Mouse (Mus musculus): ENCODE data around the gene Itga2b. TPM values are rescaled to one million over a fixed set of nuclear protein-coding genes. Genes with fewer than 3 reads are reported as not detected.

Gene Itga2b
- polyA plus RNA-seq, 1 experiment from 2014 or later = 10.1 TPM

DNA sequence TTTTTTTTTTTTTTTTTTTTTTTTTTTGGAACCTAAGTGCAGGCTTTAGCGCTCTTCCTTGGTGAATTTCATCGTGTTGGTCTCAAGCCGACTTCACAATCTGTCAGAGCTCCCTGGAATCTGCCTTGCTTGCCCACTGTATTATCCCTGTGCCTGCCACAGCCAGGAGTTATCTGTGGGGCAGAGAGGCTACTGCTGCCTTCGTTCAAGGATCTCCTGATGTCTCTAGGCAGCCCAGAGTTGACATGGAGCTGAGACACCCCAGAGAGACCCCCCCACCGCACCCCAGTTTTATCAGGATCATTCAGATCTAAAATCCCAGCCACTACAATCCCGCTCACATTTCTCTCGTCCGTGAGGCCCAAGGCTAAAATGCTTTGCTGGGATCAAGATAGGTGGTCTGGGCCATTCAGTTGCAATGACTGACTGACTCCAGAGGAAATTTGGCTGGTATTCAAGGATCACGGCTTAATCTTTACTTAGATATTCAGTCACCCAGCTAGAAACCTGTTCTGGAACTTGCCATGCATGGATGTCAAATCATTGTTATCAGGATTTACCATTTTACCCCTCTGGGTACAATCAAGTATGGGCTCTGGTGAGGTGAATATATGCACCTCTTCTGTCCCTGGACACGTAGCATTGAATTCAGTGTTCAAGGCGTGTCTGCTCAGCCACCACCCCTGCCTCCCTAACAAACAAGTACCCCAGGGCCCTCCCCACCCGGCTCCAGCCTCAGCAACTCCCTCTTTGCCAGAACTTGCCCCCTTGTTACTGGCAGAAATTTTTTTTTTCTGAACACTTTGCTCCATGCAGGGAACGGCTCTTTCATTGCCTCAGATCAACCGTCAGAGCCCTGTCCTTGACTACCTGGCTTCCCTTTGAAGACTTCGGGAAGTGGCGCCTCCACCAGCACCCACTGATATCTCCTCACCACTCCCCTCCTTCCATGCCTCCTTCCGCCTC, 20.6 kb downstream of the Itga2b start:
- Histone ChIP-seq H3K4me2 (no peak overlapping the region), H3K9ac (no peak overlapping the region), H3K27ac (replicated peaks) (no peak overlapping the region)

GRCm38 (mm10) chr11:102448327-102448726, 21.6 kb downstream of the Itga2b start:
- Histone ChIP-seq H3K27ac (replicated peaks) (peak overlapping the region; percentile 99; the same call in 1 of the 2 replicates), H3K36me3 (peaks cover 6% of the 10 kb centered on the region; the same call in 1 of the 2 replicates), H3K4me3 (peak overlapping the region; percentile 72), H3K9me3 (no peaks in the 10 kb centered on the region), H3K9ac (no peak overlapping the region), H3K27me3 (0 out of 2 replicates have a peak, but pooled peaks cover 3% of the 10 kb centered on the region), H3K4me1 (replicated peaks) (peaks cover 42% of the 10 kb centered on the region), H3K4me2 (peak overlapping the region; percentile 65)
- ATAC-seq (ENCODE audit: low FRiP score, low read depth) = no peak
- WGBS = 19% methylated on average over 8 of the region's 8 CpGs

More for the DNA sequence above, 20.6 kb downstream of the Itga2b start:
- 50% methylated on average over 17 of the region's 17 CpGs for WGBS
- Histone ChIP-seq H3K4me1 (replicated peaks) (peaks cover 34% of the 10 kb centered on the region), H3K27me3 (0 out of 2 replicates have a peak, but pooled peaks cover 4% of the 10 kb centered on the region), H3K36me3 (no peaks in the 10 kb centered on the region), H3K9me3 (no peaks in the 10 kb centered on the region), H3K4me3 (no peak overlapping the region)
- ATAC-seq (ENCODE audit: low FRiP score, low read depth) = no peak

- ATAC-seq (ENCODE audit: low FRiP score, low read depth) = peak; percentile 74
- H3K36me3 ChIP-seq = peaks cover 12% of the 10 kb centered on the region
- peak within 1 kb of the TSS; percentile 65 for H3K4me2 ChIP-seq
- H3K9me3 ChIP-seq = no peaks in the 10 kb centered on the region
- peak within 1 kb of the TSS; percentile 72 for H3K4me3 ChIP-seq
- H3K9ac ChIP-seq = peak within 1 kb of the TSS; percentile 97
- under 1% methylated on average over 38 of the region's 40 CpGs for WGBS
- H3K4me1 ChIP-seq (replicated peaks) = peaks cover 42% of the 10 kb centered on the region
- H3K27me3 ChIP-seq = 0 out of 2 replicates have a peak, but pooled peaks cover 3% of the 10 kb centered on the region
- peak within 1 kb of the TSS; percentile 99 for H3K27ac ChIP-seq (replicated peaks)
Observed at GRCm38 (mm10) chr11:102447497-102447896, 22.4 kb downstream of the Itga2b start, which contains the start of gene Fam171a2. Fam171a2 (minus strand) TSS chr11:102447682.

DNA sequence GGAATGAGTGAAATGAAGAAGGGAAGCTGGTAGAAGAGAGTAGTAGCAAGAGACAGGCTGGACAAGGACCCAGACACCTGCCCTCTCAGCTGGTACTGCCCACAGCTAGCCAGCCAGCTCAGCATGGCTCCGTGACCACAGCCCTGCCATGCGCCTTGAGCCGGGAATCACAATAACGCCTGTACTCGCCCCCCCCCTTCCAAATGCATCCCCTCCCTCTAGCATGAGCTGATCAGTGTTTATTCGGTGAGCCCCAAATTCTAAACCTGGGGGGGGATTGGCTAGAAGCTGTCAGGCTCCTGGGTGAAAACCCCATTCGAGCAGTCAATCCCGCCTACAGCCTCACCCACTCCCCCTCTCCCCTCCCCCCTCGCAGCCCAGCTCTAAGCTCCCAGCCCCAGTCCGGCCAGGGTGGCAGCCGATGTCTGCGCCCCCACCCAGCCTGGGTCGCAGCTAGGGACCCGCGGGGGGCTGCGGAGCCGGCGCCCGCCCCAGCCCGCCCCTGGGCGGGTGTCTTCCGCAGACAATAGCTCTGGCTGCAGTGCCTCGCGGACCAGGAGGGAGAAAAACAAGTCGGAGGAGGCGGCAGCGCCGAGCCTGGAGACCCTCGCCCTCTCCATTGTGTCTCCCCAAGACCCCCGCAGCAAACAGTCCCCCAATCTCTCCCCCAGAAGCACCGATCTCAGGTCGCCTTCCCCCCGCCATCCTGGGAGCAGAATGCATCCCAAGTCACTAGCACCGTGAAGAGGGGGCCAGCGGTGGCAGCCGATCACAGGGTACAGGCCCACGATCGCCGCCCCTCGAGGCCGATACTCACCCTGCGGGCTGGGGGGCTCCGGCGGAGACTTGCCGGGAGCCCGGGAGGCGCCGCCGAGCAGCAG, 23.1 kb downstream of the Itga2b start:
- ATAC-seq (ENCODE audit: low FRiP score, low read depth) = peak; percentile 68
- under 1% methylated on average over 46 of the region's 49 CpGs for WGBS
- Histone ChIP-seq H3K36me3 (peaks cover 17% of the 10 kb centered on the region), H3K4me1 (replicated peaks) (peaks cover 42% of the 10 kb centered on the region), H3K4me2 (peak overlapping the region; percentile 65), H3K27ac (replicated peaks) (peak overlapping the region; percentile 99), H3K4me3 (peak overlapping the region; percentile 72), H3K9ac (peak overlapping the region; percentile 97), H3K9me3 (no peaks in the 10 kb centered on the region), H3K27me3 (no peaks in the 10 kb centered on the region)

DNA sequence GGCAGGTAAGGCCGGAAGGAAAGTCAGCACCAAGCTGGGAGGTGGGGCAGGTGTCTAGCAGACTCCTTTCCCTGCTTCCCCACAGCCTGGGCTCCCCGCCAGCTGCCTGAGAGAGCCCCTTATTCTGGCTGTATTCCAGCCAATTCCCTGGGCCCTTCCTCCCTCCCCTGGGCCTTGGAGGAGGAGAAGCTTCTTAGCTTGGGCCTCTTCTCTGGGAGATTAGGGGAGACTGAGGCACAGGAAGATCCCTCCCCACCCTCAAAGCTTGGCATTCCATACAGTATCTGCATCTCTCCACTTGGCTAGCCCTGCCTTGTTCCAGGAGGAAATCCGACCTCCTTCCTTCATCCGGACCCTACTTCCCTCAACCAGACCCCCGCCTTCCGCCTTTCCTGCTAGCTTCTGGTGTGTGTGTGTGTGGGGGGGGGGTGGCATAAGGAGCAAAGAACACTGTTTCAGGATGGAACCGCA, 24.0 kb downstream of the Itga2b start:
- WGBS = 5% methylated on average over 7 of the region's 7 CpGs
- H3K27ac ChIP-seq (replicated peaks) = peak overlapping the region; percentile 99
- no peaks in the 10 kb centered on the region for H3K9me3 ChIP-seq
- H3K36me3 ChIP-seq = peaks cover 21% of the 10 kb centered on the region
- peaks cover 42% of the 10 kb centered on the region for H3K4me1 ChIP-seq (replicated peaks)
- H3K9ac ChIP-seq = peak overlapping the region; percentile 97
- peak overlapping the region; percentile 72 for H3K4me3 ChIP-seq
- H3K4me2 ChIP-seq = peak overlapping the region; percentile 65
- no peaks in the 10 kb centered on the region for H3K27me3 ChIP-seq
- ATAC-seq (ENCODE audit: low FRiP score, low read depth) = peak; percentile 21

DNA sequence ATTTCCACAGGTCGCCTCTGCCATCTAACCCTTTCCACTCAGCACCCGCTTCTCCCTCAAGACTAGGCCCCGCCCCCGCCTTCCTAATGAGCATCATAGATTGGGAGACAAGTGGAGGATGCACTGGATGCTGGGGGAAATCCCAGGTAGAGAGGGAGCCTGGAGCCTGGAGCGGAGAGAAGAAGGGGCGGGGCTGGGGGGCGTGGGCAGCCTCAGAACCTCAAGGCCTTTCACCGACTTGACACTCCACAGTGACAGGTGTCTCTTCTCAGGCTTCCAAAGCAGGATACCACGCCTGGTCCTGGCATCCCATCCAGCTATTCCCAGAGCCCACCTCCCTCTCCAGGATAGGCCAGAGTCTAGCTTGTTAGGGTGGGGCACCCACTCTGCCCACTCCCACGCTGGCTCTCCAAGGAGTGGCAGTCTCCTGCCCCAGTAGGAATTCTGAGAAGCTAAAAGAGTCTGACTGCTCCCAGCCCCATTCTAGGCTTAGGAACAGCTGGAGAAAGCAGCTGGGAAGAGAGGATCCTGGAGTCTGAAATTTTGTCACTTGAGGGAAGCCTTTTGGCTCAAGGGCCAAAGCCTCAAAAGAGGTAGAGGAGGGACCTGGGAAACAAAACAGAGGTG, 24.5 kb downstream of the Itga2b start:
- Histone ChIP-seq H3K4me1 (replicated peaks) (peaks cover 42% of the 10 kb centered on the region), H3K4me2 (peak overlapping the region; percentile 65), H3K9ac (peak overlapping the region; percentile 97), H3K4me3 (peak overlapping the region; percentile 72), H3K27ac (replicated peaks) (peak overlapping the region; percentile 99), H3K36me3 (peaks cover 25% of the 10 kb centered on the region), H3K9me3 (no peaks in the 10 kb centered on the region), H3K27me3 (no peaks in the 10 kb centered on the region)
- 7% methylated on average over 10 of the region's 10 CpGs for WGBS
- no peak for ATAC-seq (ENCODE audit: low FRiP score, low read depth)

DNA sequence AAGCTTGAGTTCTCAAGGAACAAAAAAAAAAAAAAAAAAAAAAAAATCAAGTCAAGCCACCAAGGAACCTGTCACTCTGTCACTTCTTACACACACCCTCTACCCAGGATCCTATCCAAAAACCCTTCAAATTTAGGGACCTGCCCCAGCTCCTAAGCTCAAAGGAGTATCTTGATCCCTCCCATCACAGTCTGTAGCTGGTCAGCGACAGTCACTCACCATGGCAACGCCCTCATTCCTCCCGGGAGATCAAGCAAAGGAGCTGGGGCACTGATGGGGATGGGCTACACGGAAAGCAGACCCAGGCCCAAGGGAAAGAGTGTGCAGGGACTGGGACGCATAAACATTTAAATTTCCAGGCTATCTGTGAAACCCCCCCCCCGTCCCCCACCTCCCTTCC, 25.1 kb downstream of the Itga2b start:
- peak overlapping the region; percentile 65 for H3K4me2 ChIP-seq
- H3K9ac ChIP-seq = peak overlapping the region; percentile 97; the same call in 1 of the 2 replicates
- H3K36me3 ChIP-seq = peaks cover 31% of the 10 kb centered on the region
- ATAC-seq (ENCODE audit: low FRiP score, low read depth) = no peak
- H3K27me3 ChIP-seq = no peaks in the 10 kb centered on the region
- H3K9me3 ChIP-seq = no peaks in the 10 kb centered on the region
- H3K4me3 ChIP-seq = peak overlapping the region; percentile 72
- WGBS = 3% methylated on average over 6 of the region's 6 CpGs
- H3K27ac ChIP-seq (replicated peaks) = peak overlapping the region; percentile 99; the same call in 1 of the 2 replicates
- H3K4me1 ChIP-seq (replicated peaks) = peaks cover 42% of the 10 kb centered on the region

GRCm38 (mm10) chr11:102444321-102444720, 25.6 kb downstream of the Itga2b start:
- peaks cover 42% of the 10 kb centered on the region for H3K4me1 ChIP-seq (replicated peaks)
- H3K4me3 ChIP-seq = no peak overlapping the region
- no peaks in the 10 kb centered on the region for H3K27me3 ChIP-seq
- peaks cover 35% of the 10 kb centered on the region for H3K36me3 ChIP-seq
- ATAC-seq (ENCODE audit: low FRiP score, low read depth) = no peak
- H3K4me2 ChIP-seq = peak overlapping the region; percentile 65; the same call in 1 of the 2 replicates
- WGBS = 76% methylated on average over 3 of the region's 3 CpGs
- H3K9me3 ChIP-seq = no peaks in the 10 kb centered on the region
- H3K9ac ChIP-seq = no peak overlapping the region
- no peak overlapping the region for H3K27ac ChIP-seq (replicated peaks)

DNA sequence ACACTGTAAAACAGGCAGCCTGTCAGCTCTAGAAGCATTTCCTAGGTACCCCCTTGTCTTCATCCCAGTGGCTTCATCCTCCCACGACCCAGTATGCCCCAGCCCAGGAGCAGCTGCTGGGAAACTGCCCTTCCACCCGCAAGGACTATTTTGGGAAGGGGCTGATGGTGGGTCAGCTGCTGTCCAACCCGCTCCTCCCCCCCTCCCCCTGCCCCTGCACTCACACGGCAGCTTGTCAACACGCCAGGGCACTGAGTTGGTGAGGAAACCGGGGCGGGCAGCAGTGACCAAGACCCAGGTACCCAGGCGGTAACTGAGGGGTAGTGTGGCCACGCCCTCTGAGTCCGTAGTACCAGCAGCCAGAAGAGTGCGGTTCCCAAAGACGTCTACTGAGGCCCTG, 26.2 kb downstream of the Itga2b start:
- Histone ChIP-seq H3K9me3 (no peaks in the 10 kb centered on the region), H3K4me1 (replicated peaks) (peaks cover 47% of the 10 kb centered on the region), H3K4me3 (no peak overlapping the region), H3K36me3 (peaks cover 41% of the 10 kb centered on the region), H3K27me3 (no peaks in the 10 kb centered on the region), H3K9ac (no peak overlapping the region), H3K27ac (replicated peaks) (no peak overlapping the region), H3K4me2 (no peak overlapping the region)
- no peak for ATAC-seq (ENCODE audit: low FRiP score, low read depth)
- 64% methylated on average over 12 of the region's 12 CpGs for WGBS

DNA sequence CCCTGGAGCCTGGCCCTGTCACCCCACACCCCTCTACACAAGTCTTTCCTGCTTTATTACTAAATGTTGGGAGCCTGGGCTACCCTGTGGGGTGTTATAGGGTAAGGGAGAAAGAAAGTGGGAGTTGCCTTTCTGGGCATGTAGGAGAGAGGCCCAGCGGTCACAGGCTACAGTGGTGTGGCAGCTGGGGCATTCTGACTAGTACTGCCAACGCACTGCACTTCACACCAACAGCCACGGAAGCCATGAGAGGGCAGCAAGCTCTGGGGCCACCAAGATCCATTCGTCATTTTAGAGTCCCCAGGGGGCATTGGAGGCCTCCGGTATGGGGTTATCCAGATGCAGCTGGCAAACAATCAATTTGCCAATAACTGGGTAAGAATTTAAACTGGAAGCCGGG, 27.8 kb downstream of the Itga2b start:
- H3K36me3 ChIP-seq = peaks cover 47% of the 10 kb centered on the region
- no peaks in the 10 kb centered on the region for H3K9me3 ChIP-seq
- H3K9ac ChIP-seq = no peak overlapping the region
- no peak overlapping the region for H3K4me3 ChIP-seq
- H3K4me2 ChIP-seq = no peak overlapping the region
- no peak for ATAC-seq (ENCODE audit: low FRiP score, low read depth)
- 70% methylated on average over 6 of the region's 6 CpGs for WGBS
- H3K27ac ChIP-seq (replicated peaks) = no peak overlapping the region
- H3K27me3 ChIP-seq = no peaks in the 10 kb centered on the region
- H3K4me1 ChIP-seq (replicated peaks) = peaks cover 51% of the 10 kb centered on the region

DNA sequence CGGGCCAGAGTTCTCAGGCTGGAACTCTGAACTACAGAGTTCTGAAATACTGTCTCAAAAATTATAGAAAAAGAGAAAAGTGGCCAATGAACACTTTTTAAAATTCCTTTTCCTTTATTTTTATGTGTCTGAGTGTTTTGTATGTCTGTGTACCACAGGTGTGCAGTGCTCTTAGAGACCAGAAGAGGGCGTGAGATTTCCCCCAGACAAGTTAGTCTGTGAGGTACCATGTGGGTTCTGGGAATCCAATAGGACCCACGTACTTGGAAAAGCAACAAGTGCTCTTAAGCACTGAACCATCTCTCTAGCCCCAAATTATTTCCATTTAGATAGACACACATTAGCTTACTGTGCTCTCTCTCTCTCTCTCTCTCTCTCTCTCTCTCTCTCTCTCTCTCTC, 28.5 kb downstream of the Itga2b start:
- WGBS = 77% methylated on average over 3 of the region's 3 CpGs
- Histone ChIP-seq H3K27ac (replicated peaks) (no peak overlapping the region), H3K9me3 (no peaks in the 10 kb centered on the region), H3K4me1 (replicated peaks) (peaks cover 54% of the 10 kb centered on the region), H3K4me3 (no peak overlapping the region), H3K27me3 (no peaks in the 10 kb centered on the region), H3K9ac (no peak overlapping the region), H3K36me3 (peaks cover 49% of the 10 kb centered on the region), H3K4me2 (no peak overlapping the region)
- ATAC-seq (ENCODE audit: low FRiP score, low read depth) = no peak
